Mouse (Mus musculus): Measurements from ENCODE around the gene Dscaml1. TPM values are rescaled to one million over a fixed set of nuclear protein-coding genes. Genes with fewer than 3 reads are reported as not detected.

Gene Dscaml1
- polyA plus RNA-seq, 1 experiment from 2014 or later, result 0.23 TPM

DNA sequence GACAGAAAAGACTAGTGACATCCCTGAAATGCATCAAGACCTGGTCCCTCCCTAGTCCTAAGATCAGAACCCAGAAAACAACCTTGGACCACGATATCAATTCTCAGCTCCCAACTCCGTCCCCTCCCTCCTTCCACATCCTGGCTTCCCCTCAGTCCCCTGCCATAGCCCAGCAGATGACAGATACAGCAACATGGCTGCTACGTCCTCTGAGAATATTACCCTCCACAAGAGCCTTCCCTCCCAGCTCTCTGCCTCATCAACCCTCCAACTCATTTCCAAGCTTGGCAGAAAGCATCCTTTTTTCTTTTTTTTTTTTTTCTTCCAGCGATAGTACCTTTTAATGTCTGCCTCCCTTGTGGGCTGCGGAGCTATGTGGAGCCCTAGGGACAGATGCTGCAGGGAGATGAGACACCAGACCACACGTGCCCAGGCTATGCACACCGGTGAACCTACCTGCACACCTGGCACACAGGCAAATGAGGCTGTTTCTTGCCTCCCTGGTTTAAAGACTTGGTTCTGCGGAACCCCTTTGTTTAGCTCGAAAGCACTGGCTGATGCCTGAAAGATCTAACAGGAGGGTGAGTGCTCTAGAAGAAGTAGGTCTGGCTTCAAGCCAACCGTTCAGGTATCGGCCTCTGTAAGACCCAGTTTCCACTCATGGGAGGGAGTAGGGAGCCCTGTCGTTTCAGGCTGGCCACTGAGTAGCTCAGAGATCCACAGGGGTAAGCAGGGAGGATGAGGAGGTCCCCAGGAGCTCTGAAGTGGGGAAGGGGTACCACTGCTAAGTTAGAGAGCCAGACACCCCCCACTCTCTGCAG lies 357.0 kb downstream of the Dscaml1 start:
- Histone ChIP-seq H3K4me2 (no peak overlapping the region), H3K27me3 (replicated peaks) (no peaks in the 10 kb centered on the region), H3K4me3 (replicated peaks) (no peak overlapping the region), H3K4me1 (peaks cover 5% of the 10 kb centered on the region; the same call in 1 of the 2 replicates), H3K36me3 (peaks cover 10% of the 10 kb centered on the region; the same call in 1 of the 2 replicates), H3K9me3 (no peaks in the 10 kb centered on the region), H3K9ac (no peak overlapping the region), H3K27ac (no peak overlapping the region)
- no peak for ATAC-seq (ENCODE audit: insufficient read depth, low FRiP score, low read depth)
- 79% methylated on average over 12 of the region's 12 CpGs for WGBS

DNA sequence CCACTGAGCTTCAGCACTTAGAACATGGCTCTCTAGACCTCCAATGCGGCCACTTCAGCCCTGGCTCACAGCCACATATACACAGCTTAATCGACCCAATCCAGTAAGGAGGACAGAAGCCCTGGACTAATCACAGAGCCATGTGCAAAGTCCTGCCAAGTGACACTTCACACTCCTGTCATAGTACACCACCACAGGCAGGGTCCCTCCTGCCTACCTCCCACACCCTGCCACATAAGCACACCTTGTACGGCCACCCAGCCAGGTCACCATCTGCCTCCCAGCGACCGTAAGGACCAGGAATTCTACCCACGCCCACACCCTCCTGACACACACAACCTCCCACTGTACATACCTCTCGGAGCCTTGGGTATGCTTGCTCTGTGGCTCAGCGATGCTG lies 360.6 kb downstream of the Dscaml1 start:
- WGBS, result 78% methylated on average over 8 of the region's 8 CpGs
- no peak overlapping the region for H3K4me2 ChIP-seq
- 0 out of 2 replicates have a peak overlapping the region, but pooled peaks have one; percentile 4 for H3K27ac ChIP-seq
- no peaks in the 10 kb centered on the region for H3K36me3 ChIP-seq
- H3K9ac ChIP-seq, result no peak overlapping the region
- no peak for ATAC-seq (ENCODE audit: insufficient read depth, low FRiP score, low read depth)
- H3K27me3 ChIP-seq (replicated peaks), result no peaks in the 10 kb centered on the region
- no peak overlapping the region for H3K4me3 ChIP-seq (replicated peaks)
- no peaks in the 10 kb centered on the region for H3K9me3 ChIP-seq
- peaks cover 5% of the 10 kb centered on the region; the same call in 1 of the 2 replicates for H3K4me1 ChIP-seq

DNA sequence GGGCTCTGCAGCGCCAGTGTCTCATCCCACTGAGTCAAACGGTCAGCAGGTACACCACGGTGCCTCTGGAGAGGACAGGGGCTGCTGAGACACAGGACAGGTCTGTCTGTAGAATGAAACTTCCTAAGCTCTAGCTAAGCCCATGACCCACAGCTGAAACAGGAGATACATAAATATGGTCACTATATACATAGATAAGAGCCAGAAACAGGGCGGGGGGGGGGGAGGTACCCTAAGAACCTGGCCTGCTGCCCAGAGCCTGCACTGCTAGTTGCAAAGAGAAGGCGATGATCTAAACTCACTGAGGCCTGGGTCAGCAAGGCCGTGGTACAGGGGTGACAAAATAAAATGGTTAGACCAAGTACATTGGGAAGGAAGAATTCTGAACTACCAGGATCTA lies 361.1 kb downstream of the Dscaml1 start:
- no peak overlapping the region for H3K27ac ChIP-seq
- H3K4me1 ChIP-seq, result peaks cover 5% of the 10 kb centered on the region; the same call in 1 of the 2 replicates
- H3K27me3 ChIP-seq (replicated peaks), result no peaks in the 10 kb centered on the region
- no peak overlapping the region for H3K4me2 ChIP-seq
- no peak; the same call in 1 of the 2 replicates for ATAC-seq (ENCODE audit: insufficient read depth, low FRiP score, low read depth)
- WGBS, result 47% methylated on average over 6 of the region's 6 CpGs
- H3K9me3 ChIP-seq, result no peaks in the 10 kb centered on the region
- H3K9ac ChIP-seq, result no peak overlapping the region
- H3K4me3 ChIP-seq (replicated peaks), result no peak overlapping the region
- 0 out of 2 replicates have a peak, but pooled peaks cover under 1% of the 10 kb centered on the region for H3K36me3 ChIP-seq

DNA sequence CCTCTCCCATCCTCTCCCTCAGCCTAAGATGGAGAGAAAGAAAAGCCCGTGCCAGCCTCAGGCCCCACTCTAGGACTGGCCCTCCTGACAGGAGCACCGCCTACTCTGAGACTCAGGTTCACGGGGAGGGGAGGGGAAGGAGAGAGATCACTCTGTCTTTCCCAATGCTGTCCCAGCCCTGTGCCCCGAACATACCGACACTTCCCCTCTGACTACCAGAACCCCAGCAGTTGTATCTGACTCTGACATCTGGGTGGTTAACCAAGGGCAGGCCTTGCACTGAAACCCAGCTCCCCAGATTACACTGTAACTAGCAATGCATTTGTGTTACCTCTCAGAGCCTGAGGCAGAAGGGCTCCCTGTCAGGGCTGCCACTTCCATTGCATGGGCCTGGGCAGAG lies 362.0 kb downstream of the Dscaml1 start:
- H3K4me2 ChIP-seq, result no peak overlapping the region
- ATAC-seq (ENCODE audit: insufficient read depth, low FRiP score, low read depth), result peak; percentile 28; the same call in 1 of the 2 replicates
- H3K4me3 ChIP-seq (replicated peaks), result no peak overlapping the region
- H3K27ac ChIP-seq, result no peak overlapping the region
- H3K4me1 ChIP-seq, result peaks cover 5% of the 10 kb centered on the region; the same call in 1 of the 2 replicates
- no peak overlapping the region for H3K9ac ChIP-seq
- 0 out of 2 replicates have a peak, but pooled peaks cover 4% of the 10 kb centered on the region for H3K36me3 ChIP-seq
- H3K9me3 ChIP-seq, result no peaks in the 10 kb centered on the region
- H3K27me3 ChIP-seq (replicated peaks), result no peaks in the 10 kb centered on the region
- 47% methylated on average over 5 of the region's 5 CpGs for WGBS

DNA sequence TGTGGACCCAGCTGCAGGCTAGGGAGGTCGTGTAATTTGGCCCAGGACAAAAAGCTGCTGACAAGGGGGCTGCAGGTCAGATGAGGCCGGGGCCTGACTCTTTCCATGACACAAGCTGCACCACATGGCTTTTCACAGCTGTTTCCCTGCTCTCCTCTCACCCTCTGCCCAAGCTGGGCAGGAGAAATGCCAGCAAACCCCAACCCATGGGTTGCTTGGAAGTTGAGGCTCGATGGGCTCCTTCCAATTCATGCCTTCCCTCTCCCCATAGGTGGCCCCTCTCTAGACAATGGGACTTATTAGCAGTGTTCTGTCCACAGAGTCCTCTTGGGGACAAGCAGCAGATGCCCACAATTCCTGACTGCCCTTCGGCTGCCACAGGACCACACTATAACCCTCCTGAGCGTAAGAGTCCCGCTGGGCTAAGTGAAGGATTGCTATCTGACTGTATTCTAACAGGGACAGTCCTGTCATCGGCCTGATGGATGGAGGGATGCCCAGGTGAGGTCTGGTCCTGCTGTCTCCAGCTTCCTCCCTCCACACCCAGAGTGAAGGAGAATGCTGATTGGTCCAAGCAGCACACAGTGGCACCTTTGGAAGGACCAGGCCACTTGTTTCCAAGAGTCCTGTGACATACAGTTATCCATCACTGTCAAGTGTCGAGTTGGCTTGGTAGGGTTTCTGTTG lies 365.2 kb downstream of the Dscaml1 start:
- 78% methylated on average over 8 of the region's 8 CpGs for WGBS
- 0 out of 2 replicates have a peak, but pooled peaks cover 4% of the 10 kb centered on the region for H3K36me3 ChIP-seq
- H3K4me2 ChIP-seq, result no peak overlapping the region
- H3K4me3 ChIP-seq (replicated peaks), result no peak overlapping the region
- H3K27ac ChIP-seq, result no peak overlapping the region
- H3K4me1 ChIP-seq, result peaks cover 5% of the 10 kb centered on the region; the same call in 1 of the 2 replicates
- no peaks in the 10 kb centered on the region for H3K27me3 ChIP-seq (replicated peaks)
- ATAC-seq (ENCODE audit: insufficient read depth, low FRiP score, low read depth), result no peak
- no peaks in the 10 kb centered on the region for H3K9me3 ChIP-seq
- H3K9ac ChIP-seq, result no peak overlapping the region

DNA sequence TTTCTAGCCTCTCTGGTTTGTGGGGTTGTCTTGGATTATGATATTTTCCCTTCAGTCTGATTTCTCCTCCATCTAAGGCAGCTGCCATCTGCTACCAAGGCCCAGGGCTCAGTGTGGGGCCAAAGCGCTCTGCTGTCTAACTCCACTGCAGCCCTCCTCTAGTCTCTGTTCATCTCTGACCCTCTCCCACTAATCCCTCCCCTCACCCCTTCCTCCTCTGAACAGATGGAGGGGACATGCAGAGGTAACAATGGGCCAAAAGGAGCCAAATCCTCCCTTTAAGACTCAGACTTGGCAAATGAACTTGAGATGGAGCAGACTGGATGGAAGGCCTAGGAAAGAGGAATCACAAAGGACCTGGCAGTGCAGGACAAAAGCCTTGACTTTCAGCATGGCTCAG lies 365.8 kb downstream of the Dscaml1 start:
- 96% methylated on average over 1 of the region's 1 CpGs for WGBS
- no peaks in the 10 kb centered on the region for H3K27me3 ChIP-seq (replicated peaks)
- H3K27ac ChIP-seq, result no peak overlapping the region
- H3K36me3 ChIP-seq, result 0 out of 2 replicates have a peak, but pooled peaks cover 4% of the 10 kb centered on the region
- H3K4me2 ChIP-seq, result no peak overlapping the region
- H3K4me3 ChIP-seq (replicated peaks), result no peak overlapping the region
- peaks cover 3% of the 10 kb centered on the region; the same call in 1 of the 2 replicates for H3K4me1 ChIP-seq
- H3K9ac ChIP-seq, result no peak overlapping the region
- H3K9me3 ChIP-seq, result no peaks in the 10 kb centered on the region
- no peak for ATAC-seq (ENCODE audit: insufficient read depth, low FRiP score, low read depth)

DNA sequence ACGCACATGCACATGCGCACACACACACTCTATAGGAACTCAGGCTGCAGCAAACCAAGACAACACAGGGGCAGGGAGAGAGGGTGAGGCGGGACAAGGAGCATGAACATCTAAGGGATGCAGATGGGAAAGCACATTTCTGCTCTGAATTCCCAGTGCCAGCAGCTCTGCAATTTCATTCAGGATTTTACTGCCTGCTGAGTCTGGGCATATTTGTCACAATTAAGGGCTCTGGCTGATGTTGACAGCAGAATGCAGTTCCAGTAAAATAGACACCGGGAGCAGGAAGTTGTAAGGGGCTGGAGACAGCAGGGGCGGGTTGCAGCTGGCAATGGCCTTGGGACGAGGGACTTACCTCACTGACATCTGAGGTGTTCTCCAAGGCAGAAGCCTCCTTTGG lies 367.3 kb downstream of the Dscaml1 start:
- Histone ChIP-seq H3K4me3 (replicated peaks) (no peak overlapping the region), H3K27me3 (replicated peaks) (no peaks in the 10 kb centered on the region), H3K9ac (no peak overlapping the region), H3K4me1 (peaks cover 4% of the 10 kb centered on the region; the same call in 1 of the 2 replicates), H3K27ac (no peak overlapping the region), H3K36me3 (0 out of 2 replicates have a peak, but pooled peaks cover 4% of the 10 kb centered on the region), H3K9me3 (no peaks in the 10 kb centered on the region), H3K4me2 (no peak overlapping the region)
- ATAC-seq (ENCODE audit: insufficient read depth, low FRiP score, low read depth), result no peak
- WGBS, result 79% methylated on average over 6 of the region's 6 CpGs

DNA sequence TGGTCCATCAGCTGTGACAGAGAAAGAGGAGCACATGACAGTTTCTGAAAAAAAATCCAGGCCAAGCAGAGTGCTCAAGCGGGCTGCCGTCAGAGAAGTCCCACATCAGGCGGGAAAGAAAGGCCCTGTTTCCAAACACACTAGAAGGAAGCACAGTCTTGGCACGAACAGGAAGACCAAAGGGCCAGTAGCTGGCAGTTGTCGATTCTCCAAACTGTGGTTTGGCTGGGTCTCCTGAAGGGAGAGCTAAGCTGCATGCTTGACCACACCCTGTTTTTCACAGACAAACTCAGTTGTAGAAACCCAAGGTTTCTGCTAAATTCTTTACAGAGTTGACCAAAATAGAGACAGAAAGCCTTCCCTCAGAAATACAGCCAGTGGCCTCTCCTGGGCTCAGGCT lies 369.3 kb downstream of the Dscaml1 start:
- 79% methylated on average over 5 of the region's 5 CpGs for WGBS

DNA sequence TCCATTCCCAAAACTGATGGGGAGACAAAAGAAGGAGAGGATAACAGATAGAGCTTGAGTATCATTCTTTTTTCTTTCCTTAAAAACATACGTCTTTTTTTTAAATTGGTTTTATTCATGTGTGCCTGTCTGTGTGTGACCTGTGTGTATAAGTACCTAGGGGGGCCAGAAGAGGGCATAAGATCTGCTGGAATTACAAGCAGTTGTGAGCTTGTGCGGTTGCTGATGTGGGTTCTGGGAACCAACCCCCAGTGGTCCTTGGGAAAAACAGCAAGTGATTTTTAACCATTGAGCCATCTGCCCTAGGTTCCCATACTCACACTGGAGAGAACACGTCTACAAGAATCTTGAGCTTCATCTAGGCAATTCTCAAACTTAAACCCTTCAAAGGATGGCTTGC lies 370.8 kb downstream of the Dscaml1 start:
- H3K36me3 ChIP-seq, result 0 out of 2 replicates have a peak, but pooled peaks cover 4% of the 10 kb centered on the region
- H3K9me3 ChIP-seq, result no peaks in the 10 kb centered on the region
- ATAC-seq (ENCODE audit: insufficient read depth, low FRiP score, low read depth), result no peak
- H3K4me1 ChIP-seq, result peaks cover 10% of the 10 kb centered on the region; the same call in 1 of the 2 replicates
- no peak overlapping the region for H3K4me3 ChIP-seq (replicated peaks)
- 82% methylated on average over 3 of the region's 3 CpGs for WGBS
- H3K27me3 ChIP-seq (replicated peaks), result no peaks in the 10 kb centered on the region
- H3K27ac ChIP-seq, result no peak overlapping the region
- no peak overlapping the region for H3K4me2 ChIP-seq
- H3K9ac ChIP-seq, result no peak overlapping the region

More for the DNA sequence above, 369.3 kb downstream of the Dscaml1 start:
- H3K9ac ChIP-seq, result no peak overlapping the region
- H3K27ac ChIP-seq, result no peak overlapping the region
- H3K9me3 ChIP-seq, result no peaks in the 10 kb centered on the region
- no peak overlapping the region for H3K4me3 ChIP-seq (replicated peaks)
- peaks cover 10% of the 10 kb centered on the region; the same call in 1 of the 2 replicates for H3K4me1 ChIP-seq
- no peak overlapping the region for H3K4me2 ChIP-seq
- 0 out of 2 replicates have a peak, but pooled peaks cover 4% of the 10 kb centered on the region for H3K36me3 ChIP-seq
- no peaks in the 10 kb centered on the region for H3K27me3 ChIP-seq (replicated peaks)
- ATAC-seq (ENCODE audit: insufficient read depth, low FRiP score, low read depth), result no peak

DNA sequence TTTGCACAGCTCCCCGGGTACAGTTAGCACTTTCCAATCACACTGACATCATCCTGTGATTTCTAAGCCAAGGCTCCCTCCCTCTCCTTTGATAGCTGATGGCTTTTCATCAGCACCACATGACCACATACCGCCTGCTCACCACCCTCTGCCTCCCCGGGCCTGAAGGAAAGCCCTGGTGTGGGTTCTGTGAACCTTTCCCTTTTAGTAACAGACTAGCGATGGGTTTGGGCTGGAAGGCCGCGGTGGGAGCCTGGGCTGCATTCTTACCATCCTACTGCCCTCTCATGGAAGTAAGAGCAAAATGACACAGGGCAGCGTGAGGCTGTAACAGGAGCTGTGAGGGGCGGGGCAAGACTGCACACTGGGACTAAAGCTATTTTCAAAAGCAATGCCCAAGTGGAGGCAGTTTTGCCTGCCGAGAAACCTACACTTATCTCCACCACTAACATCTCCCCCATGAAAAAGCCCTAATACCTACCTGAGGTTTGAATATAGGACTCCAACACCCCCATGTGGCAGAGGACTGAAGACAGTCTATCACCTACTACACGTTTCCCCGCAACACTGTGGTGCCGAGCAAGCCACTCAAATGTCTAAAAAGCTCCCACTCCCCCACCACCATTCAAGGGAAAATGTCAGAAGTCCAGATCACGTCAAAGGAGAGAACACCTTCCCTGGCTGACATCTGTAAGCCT lies 372.2 kb downstream of the Dscaml1 start:
- H3K27me3 ChIP-seq (replicated peaks), result no peaks in the 10 kb centered on the region
- H3K4me1 ChIP-seq, result peaks cover 10% of the 10 kb centered on the region; the same call in 1 of the 2 replicates
- WGBS, result 19% methylated on average over 13 of the region's 13 CpGs
- H3K4me3 ChIP-seq (replicated peaks), result no peak overlapping the region
- no peak overlapping the region for H3K4me2 ChIP-seq
- H3K9ac ChIP-seq, result no peak overlapping the region
- no peak overlapping the region for H3K27ac ChIP-seq
- no peaks in the 10 kb centered on the region for H3K9me3 ChIP-seq
- H3K36me3 ChIP-seq, result no peaks in the 10 kb centered on the region
- ATAC-seq (ENCODE audit: insufficient read depth, low FRiP score, low read depth), result peak; percentile 54; the same call in 1 of the 2 replicates

DNA sequence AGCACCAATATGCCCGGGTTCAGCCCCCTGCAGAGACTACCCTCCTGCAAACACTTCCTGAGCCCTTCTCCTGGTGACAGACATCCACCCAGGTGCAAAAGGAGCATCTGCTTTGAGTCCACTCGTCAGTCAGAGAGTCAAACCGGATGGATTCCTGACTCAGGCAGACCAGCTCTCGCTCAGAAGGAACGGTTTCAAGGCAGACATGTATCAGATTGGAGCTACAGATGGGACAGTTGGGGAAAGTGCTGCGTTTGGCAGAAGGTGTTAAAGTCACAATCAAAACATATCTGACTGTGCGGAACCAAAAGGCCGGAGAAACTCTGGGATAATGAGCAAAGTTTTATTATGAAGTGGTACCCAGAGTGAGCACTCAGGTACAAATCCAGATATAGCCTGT lies 373.0 kb downstream of the Dscaml1 start:
- Histone ChIP-seq H3K9ac (no peak overlapping the region), H3K9me3 (no peaks in the 10 kb centered on the region), H3K4me1 (peaks cover 10% of the 10 kb centered on the region; the same call in 1 of the 2 replicates), H3K27ac (no peak overlapping the region), H3K36me3 (no peaks in the 10 kb centered on the region), H3K27me3 (replicated peaks) (no peaks in the 10 kb centered on the region), H3K4me2 (no peak overlapping the region), H3K4me3 (replicated peaks) (no peak overlapping the region)
- 79% methylated on average over 8 of the region's 8 CpGs for WGBS
- no peak for ATAC-seq (ENCODE audit: insufficient read depth, low FRiP score, low read depth)
